Mouse (Mus musculus) bone marrow, adult 2 months (tissue): ENCODE data around the gene Spocd1. TPM values are rescaled to one million over a fixed set of nuclear protein-coding genes. Genes with fewer than 3 reads are reported as not detected.
A peak's percentile ranks its signal among the peaks of the same experiment; 100 is the strongest.
"Not testable (repeated sequence)": the region's sequence is repeated elsewhere in the genome, so short reads cannot be mapped to it uniquely, and the experiment has no call there.

Experiments
- H3K27ac ChIP-seq: fragments of 200-500 bp; 2 replicates; pipeline ENCODE4 v1.5.1; 2012; ENCODE audit warnings: low read depth, mild to moderate bottlenecking, control low read depth, inconsistent platforms, low read length; ENCODE audit not compliant: control insufficient read depth, poor library complexity, insufficient read depth
- H3K4me1 ChIP-seq: fragments of 200-500 bp; 2 replicates; pipeline ENCODE4 v1.6.1; 2011; ENCODE audit warnings: low read length; ENCODE audit not compliant: control insufficient read depth, insufficient read depth
- H3K4me3 ChIP-seq: fragments of 200-500 bp; replicated peaks from 2 replicates; pipeline ENCODE3; 2011; ENCODE audit warnings: mild to moderate bottlenecking, low read depth, low read length, control low read depth; ENCODE audit not compliant: control insufficient read depth
- CTCF ChIP-seq: fragments of 200-500 bp; IDR thresholded peaks from 2 replicates; pipeline ENCODE4 v1.5.1; 2011; ENCODE audit warnings: low read length, control low read depth; ENCODE audit not compliant: control insufficient read depth, insufficient read depth
- POLR2A ChIP-seq: fragments of 200-500 bp; IDR thresholded peaks from 2 replicates; pipeline ENCODE4 v1.6.1; 2011; ENCODE audit warnings: low read depth, mild to moderate bottlenecking, control low read depth, low read length, borderline replicate concordance; ENCODE audit not compliant: control insufficient read depth
- WGBS: fragments of 180-500 bp; shearing (Covaris S2); methylation state at CpG from one replicate; pipeline ENCODE4 v1.1.7; 2018; 5-methylcytosine and 5-hydroxymethylcytosine counted together
- polyA plus RNA-seq: library from polyadenylated mRNA; stranded (reverse); fragments of >200 nt; gene quantifications from 2 replicates; pipeline ENCODE4 v1.2.4, GENCODE M21; 2011; ENCODE audit warnings: low replicate concordance; ENCODE audit not compliant: missing spikeins, insufficient read depth, insufficient read length

Gene Spocd1
- polyA plus RNA-seq, result not detected in 2 replicates

- H3K27ac ChIP-seq, result no peak within 1 kb of the TSS
- TF ChIP-seq POLR2A, result no peak
- TF ChIP-seq CTCF, result no peak
- peak within 1 kb of the TSS; percentile 8 for H3K4me3 ChIP-seq
- H3K4me1 ChIP-seq, result peaks cover 9% of the 10 kb centered on the region
- WGBS, result 68% methylated on average over 4 of the region's 4 CpGs
These were observed at the start of gene Spocd1 for GRCm38 (mm10) chr4:129928949-129929348. Gene Spocd1 (plus strand): TSS chr4:129929249.

- no peak overlapping the region for H3K27ac ChIP-seq
- peaks cover 10% of the 10 kb centered on the region for H3K4me1 ChIP-seq
- WGBS, result 79% methylated on average over 7 of the region's 7 CpGs
- H3K4me3 ChIP-seq, result no peak overlapping the region
- TF ChIP-seq CTCF (no peak), POLR2A (no peak)
These were observed 48.4 kb upstream of the Spocd1 start for GRCm38 (mm10) chr4:129880615-129881014.

GRCm38 (mm10) chr4:129881661-129882060 is 47.4 kb upstream of the Spocd1 start:
- TF ChIP-seq CTCF (no peak), POLR2A (no peak)
- 19% methylated on average over 3 of the region's 3 CpGs for WGBS
- Histone ChIP-seq H3K27ac (peak overlapping the region; percentile 76; the same call in 1 of the 2 replicates), H3K4me1 (peaks cover 10% of the 10 kb centered on the region), H3K4me3 (no peak overlapping the region)

- Histone ChIP-seq H3K4me1 (peaks cover 10% of the 10 kb centered on the region), H3K27ac (peak overlapping the region; percentile 85), H3K4me3 (peak overlapping the region; percentile 66)
- 1% methylated on average over 11 of the region's 11 CpGs for WGBS
- TF ChIP-seq POLR2A, result no peak; the same call in 1 of the 2 replicates
- no peak for TF ChIP-seq CTCF
These were observed 46.3 kb upstream of the Spocd1 start for GRCm38 (mm10) chr4:129882555-129883293.

- Histone ChIP-seq H3K27ac (peak overlapping the region; percentile 85), H3K4me1 (peaks cover 9% of the 10 kb centered on the region), H3K4me3 (peak overlapping the region; percentile 29)
- TF ChIP-seq CTCF (peak; percentile 5; the same call in 1 of the 2 replicates), POLR2A (peak; percentile 58; the same call in 1 of the 2 replicates)
- WGBS, result 30% methylated on average over 12 of the region's 12 CpGs
These were observed 44.8 kb upstream of the Spocd1 start for GRCm38 (mm10) chr4:129884041-129884930.

GRCm38 (mm10) chr4:129889661-129890060 is 39.4 kb upstream of the Spocd1 start:
- 87% methylated on average over 10 of the region's 10 CpGs for WGBS
- TF ChIP-seq CTCF (no peak), POLR2A (no peak)
- H3K4me3 ChIP-seq, result no peak overlapping the region
- no peak overlapping the region for H3K27ac ChIP-seq
- H3K4me1 ChIP-seq, result no peaks in the 10 kb centered on the region

GRCm38 (mm10) chr4:129890094-129890493 is 39.0 kb upstream of the Spocd1 start:
- Histone ChIP-seq H3K4me3 (no peak overlapping the region), H3K27ac (no peak overlapping the region), H3K4me1 (no peaks in the 10 kb centered on the region)
- 85% methylated on average over 7 of the region's 7 CpGs for WGBS
- TF ChIP-seq CTCF, result no peak
- TF ChIP-seq POLR2A, result no peak

GRCm38 (mm10) chr4:129894861-129895260 is 34.2 kb upstream of the Spocd1 start:
- WGBS, result 84% methylated on average over 3 of the region's 3 CpGs
- H3K4me3 ChIP-seq, result no peak overlapping the region
- H3K4me1 ChIP-seq, result no peaks in the 10 kb centered on the region
- no peak overlapping the region for H3K27ac ChIP-seq
- no peak for TF ChIP-seq POLR2A
- TF ChIP-seq CTCF, result no peak

- 90% methylated on average over 18 of the region's 18 CpGs for WGBS
- not testable (repeated sequence) for H3K4me3 ChIP-seq, H3K27ac ChIP-seq, H3K4me1 ChIP-seq
These were observed 30.2 kb upstream of the Spocd1 start for GRCm38 (mm10) chr4:129898815-129899214.
